Mouse (Mus musculus) lung, adult 2 months (tissue): ENCODE data around the gene Zfp28.

Experiments
- CTCF ChIP-seq: fragments of 200-500 bp; IDR thresholded peaks from 2 replicates; pipeline ENCODE4 v1.5.1; 2011; ENCODE audit warnings: mild to moderate bottlenecking, low read length, control low read depth; ENCODE audit not compliant: insufficient read depth
- POLR2A ChIP-seq: fragments of 200-500 bp; IDR thresholded peaks from 2 replicates; pipeline ENCODE4 v1.6.1; 2011; ENCODE audit warnings: low read depth, mild to moderate bottlenecking, control low read depth, low read length, borderline replicate concordance; ENCODE audit errors: extremely low read depth

- TF ChIP-seq POLR2A (no peak), CTCF (no peak)
These were observed 1.7 kb upstream of the Zfp28 start for GRCm38 (mm10) chr7:6381431-6381830.
